Mouse (Mus musculus): ENCODE measurements around the gene Eif4g3.

Gene Eif4g3

DNA sequence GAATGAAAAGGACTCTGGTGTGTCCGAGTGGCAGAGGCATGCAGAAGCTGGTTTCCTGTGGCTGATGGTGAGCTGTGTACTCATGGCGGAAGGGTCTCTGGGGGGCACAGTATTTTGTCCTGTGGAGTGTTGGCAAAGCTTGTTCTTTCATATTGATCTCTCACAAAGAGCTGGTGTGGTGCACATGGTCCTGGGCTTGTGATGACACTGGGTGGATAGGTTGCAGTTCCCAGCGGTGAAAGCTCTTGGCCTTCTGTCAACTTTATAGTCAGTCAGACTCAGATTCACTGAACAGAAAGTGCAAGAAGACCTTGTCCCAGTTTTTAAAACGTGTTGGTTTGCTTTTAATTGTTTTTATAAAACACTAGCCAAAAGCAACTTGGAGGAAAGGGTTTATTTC is 68.3 kb downstream of the Eif4g3 start:
- DNase-seq (ENCODE audit: low read depth, low spot score) = no peak

DNA sequence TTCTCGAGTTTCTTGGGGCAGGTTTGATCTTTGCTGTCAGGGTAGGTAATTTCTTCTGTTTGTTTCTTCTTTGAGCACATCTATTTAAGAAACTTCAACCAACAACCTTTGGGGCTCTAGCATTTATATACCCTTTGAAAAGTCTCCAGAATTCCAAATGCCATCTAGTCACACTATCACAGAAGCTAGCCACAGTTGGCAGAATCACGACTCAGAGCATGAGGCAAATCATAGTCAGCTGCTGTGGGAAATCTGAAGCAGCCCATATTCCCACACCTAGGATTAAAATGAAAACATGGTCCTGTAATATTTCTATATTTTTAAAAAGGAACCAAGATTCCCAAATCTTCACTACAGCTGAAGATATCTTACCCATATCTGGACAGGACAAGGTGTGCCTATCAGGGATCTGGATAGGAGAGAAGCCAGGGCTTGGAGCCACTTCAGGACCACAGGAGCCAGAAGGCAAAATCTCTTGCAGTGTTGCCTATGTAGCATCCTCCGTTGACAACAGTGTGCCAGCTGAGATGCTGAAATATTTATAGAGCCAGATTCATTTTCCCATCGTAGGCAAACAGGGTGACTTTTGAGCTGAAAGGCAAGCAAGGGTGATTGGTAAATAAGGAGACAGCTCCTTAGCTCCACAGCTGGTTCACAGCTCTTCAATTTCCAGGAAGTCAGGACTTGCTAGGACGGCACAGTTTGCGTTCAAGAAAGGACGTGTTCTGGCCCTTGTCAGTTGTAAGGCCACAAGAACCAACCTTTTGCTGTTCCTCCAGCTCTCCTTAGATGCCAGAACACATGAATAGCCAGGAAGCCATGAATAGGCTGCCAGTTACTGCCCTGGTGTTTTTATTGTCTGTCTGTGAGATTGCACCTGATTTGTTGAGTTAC is 70.8 kb downstream of the Eif4g3 start:
- no peak for DNase-seq (ENCODE audit: low read depth, low spot score)

DNA sequence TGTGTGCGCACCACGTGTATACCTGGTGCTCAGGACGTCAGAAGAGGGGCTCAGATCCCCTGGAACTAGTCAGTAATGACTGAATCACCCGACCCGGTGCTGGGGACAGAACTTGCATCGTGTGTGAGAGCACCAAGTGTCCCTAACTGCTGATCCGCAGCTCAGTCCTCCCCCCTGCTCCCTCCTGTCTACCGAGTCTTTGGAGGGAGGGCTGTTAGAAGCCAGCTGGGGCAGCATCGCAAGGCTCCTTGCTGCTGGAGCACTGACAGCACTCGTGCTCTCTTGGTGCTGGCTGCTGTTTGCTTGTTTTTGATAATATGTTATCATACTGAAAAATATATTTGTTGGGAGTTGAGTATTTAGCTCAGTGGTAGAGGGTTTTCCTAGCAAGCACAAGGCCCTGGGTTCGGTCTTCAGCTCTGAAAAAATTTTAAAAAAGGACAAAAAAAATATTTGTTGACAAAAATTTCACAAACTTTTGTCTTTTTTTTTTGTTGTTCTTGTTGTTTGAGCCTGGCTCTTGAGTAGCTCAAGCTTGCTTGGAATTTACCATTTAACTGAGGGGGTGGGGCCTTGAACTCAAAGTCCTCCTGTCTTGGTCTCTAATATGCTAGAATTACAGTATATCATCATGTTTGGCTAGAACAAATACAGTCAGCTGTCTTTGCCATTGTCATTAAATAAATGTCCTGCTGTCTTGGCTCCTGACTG is 72.2 kb downstream of the Eif4g3 start:
- DNase-seq (ENCODE audit: low read depth, low spot score) = no peak

DNA sequence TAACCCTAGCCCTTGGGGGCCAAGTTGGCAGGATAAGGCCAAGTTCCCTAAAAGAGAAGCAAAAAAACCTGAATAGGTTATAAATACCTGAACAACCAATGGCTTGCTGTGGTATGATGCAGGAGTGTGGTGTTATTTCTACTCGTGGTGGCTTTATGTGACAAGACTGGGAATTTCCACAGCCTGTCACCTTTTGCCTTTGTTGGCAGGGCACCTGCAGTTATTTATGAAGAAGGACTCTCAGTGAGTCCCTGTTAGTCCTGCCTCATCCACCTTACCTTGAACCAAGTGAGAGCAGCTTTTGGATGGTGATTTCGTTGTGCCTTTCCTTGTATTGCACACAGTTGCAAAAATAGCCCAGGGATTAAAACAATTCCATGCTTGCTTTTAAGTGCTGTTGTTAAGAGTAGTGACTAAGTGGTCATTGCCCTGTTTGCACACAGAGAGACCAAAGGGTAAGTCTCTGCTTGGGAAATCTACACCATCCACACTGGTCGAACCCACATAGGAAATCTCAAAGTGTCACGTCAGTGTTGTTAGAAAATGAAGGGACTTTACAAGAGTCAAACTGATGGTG is 72.9 kb downstream of the Eif4g3 start:
- DNase-seq (ENCODE audit: low read depth, low spot score) = no peak

DNA sequence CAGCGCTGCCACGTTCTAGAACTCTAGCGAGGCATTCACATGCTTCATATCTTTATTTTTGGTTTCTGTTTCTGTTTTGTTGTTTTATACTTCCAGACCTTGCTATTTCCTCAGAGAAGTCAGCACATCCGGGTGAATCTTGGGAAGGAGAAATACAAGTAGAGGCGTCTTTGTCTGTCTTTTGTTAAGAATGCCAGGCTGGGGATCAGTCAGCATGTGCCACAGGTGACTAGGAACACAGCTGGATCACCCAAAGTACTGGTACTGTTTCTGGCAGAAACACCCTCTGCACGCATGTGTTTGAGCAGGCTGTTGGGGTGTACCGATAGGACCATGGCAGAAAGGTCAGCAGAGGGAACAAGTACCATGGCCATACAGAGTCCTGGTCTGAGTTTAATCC is 73.6 kb downstream of the Eif4g3 start:
- no peak for DNase-seq (ENCODE audit: low read depth, low spot score)

DNA sequence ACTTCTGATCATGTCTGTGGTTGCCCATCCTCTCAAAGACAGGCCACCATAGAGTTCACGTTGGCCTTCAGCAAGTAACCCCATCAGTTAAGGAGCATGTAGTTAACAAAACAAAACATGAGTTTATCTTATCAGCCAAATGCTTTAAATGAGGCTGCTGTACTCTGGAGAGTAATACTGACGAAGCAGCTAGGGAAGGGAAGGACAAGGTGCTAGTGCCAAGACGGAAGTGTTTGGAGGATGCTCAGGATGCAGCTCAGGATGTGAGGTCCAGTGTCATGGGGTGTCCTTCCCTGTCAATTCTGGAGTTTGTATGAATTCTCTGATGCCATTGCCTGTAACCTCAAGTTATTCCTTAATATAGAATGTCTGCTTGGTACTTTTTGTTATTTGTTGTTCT is 75.0 kb downstream of the Eif4g3 start:
- DNase-seq (ENCODE audit: low read depth, low spot score) = no peak

DNA sequence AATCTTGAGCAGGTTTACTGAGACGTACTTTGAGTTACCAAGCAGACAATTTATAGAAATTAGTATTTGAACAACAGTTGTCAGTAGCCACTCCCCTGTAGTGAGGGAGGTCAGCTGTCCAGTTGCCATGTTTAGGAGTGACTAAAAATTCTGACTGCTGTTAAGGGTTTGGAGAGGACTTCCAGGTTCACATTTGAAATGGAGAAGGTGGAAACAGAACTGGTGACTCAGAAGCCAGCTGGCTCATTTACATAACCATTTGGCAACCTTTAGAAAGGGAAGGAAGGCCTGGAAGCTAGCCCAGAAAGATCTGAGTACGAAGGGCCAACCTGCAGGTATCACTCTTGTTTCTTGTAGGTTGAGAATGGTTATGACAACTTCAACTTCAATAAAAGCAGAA is 75.8 kb downstream of the Eif4g3 start:
- no peak for DNase-seq (ENCODE audit: low read depth, low spot score)

DNA sequence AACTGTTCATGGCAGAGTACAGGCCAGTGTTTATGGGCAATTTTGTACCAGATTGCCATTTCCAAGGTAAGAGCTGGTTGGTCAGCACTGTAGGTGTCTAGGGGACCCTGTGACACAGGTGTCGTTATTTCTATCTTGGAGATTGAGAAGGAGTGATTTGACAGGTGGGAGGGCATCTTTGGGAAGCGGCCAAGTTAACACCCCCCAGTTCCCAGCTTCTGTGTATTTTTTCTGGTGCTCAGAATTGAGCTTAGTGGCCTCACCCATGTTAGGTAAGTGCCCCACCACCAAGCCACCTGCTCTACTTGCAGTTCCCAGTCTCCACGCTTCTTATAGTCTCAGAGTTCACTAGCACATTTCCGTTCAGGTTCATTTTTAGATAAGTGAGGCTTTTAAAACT is 76.5 kb downstream of the Eif4g3 start:
- DNase-seq (ENCODE audit: low read depth, low spot score) = no peak

DNA sequence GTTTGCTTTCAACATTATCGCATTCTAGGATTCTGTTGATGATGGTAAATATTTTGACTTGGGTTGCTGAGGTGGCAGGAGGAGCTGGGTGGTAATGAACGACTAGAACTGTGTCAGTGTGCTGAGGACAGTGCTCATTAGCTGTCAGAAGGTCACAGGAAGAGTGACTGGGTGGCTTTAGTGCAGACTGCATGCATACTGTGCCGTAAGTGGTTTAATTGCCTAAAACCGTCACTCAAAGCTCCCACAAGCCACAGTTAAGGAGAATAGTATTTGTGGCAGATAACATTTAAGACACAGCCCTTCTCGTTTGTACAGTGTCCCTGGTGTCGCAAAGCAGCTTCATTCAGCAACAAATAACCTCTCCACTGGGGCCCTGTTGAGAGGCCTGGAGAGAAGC is 78.7 kb downstream of the Eif4g3 start:
- DNase-seq (ENCODE audit: low read depth, low spot score) = no peak

DNA sequence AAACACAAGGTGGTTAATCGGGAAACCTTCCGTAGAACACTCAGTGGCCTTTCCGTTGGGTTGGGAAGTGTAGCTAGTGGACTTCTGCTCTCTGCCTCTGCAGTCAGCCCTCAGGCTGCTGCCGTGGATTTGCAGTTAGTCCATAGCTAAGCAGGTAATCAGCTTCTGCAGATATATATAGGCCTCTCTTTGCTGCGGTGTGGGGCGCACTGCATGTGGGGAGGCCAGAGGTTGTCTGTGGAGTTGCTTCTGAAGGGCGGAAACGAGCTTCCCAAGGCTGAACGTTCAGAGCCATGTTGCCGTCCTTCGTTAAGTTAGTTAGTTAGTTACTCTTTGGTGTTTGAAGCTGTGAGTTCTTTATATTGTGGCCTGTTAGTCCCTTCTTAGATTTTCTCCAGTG is 80.3 kb downstream of the Eif4g3 start:
- no peak for DNase-seq (ENCODE audit: low read depth, low spot score)

DNA sequence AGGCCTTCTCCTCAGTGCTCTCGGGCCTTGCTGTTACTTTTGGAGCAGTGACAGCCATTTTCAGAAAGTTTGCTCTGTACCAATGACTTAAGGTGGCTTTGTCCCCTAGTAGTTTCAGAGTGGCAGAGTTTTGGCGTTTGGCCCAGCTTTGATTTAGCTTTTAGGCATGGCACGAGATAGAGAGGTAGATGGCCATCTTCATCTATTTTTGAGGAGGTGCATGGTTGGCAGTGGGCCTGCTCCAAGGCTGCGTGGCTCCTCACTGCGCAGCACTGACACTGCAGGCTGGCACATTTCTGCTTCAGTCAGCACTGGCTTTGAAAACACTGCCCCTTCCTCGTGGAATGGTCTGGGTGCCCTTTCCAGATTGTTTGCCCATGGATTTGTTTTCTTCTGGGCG is 80.7 kb downstream of the Eif4g3 start:
- DNase-seq (ENCODE audit: low read depth, low spot score) = no peak

DNA sequence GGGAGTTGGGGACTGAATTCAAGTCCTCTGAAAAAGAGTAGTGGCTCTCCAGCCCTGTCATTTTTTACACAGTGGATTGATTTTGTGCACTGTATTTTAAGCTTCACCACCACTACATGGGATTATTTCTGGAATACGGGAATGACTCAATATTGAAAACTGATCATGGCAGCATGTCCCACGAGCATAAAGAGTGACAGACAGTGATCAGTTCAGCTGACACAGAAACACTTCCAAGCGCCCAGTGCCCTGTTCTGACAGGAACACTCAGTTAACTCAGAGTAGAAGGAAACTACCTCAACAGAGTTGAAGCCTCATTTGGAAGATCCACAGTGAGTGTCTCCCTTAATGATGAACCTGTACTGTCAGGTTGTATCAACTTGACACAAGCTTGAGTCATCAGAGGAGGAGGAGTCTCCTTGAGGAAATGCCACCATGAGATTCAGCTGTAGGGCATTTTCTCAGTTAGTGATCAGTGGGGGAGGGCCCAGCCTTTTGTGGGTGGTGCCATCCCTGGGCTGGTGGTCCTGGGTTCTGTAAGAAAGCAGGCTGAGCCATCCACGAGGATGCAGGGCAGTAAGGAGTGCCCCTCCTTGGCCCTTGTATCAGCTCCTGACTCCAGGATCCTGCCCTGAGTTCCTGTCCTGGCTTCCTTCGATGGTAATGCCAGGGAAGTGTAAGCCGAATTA is 82.2 kb downstream of the Eif4g3 start:
- DNase-seq (ENCODE audit: low read depth, low spot score) = no peak

DNA sequence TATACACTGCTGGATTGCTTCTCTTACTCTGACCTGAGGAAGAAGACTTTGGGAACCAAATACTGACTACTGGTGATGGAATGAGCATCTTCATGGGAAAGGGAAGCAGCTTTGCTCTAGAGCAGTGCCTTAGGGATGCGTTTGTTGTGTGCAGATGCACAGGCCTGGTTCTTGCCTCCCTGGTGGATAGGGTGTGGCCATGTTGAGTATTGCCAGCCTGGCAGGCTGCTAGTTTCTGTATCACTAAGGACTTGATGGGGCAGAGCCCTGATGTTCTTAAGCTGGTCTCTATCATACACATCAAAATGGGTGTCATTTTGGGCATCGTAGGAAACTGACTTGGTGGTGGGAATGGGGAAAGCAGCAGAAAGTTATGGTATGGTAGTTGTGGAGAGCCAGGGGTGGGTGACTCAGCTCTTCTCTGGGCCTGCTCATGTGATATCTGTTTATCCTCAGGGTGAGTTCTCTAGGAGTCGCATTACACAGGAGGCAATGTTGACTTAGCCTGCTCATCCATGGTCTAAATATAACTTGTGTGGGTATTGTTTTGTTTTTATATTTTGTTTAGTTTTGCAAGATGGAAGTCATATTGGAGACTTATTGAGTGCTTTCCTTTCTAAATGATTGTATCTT is 85.0 kb downstream of the Eif4g3 start:
- no peak for DNase-seq (ENCODE audit: low read depth, low spot score)

DNA sequence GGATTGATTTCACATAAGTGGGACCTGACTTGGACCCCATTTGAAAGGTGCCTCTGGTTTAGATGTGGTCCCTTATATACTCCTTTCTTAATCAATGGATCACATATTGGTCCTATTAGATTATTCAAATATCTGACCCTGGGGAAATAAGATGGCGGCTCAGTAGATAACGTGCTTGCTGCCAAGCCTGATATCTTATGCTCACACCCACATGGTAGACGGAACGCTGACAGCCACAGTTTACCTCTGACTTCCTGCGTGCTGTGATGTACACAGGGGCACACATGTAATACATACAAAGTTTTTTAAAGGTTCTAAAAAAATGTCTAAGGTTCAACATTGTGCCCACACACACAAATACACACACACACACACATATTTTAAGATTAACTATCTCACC is 86.4 kb downstream of the Eif4g3 start:
- no peak for DNase-seq (ENCODE audit: low read depth, low spot score)

DNA sequence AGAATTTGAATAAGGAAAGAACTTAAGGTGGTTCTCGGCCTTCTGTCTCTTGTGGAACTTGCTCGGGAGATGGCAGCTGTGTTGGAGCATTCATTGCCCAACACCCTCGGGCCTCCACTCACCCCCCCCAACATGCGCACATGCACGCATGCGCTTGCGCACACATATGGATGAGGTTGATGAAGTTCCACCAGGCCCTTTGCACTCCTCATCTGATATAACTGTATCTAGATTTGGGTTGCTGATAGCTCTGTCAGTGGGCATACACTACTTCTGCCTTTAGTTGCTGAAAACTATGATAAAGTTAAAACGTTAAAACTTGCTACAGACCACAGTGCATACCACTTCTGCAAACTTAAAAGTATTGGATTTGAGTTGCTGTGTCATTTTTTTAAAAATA is 89.6 kb downstream of the Eif4g3 start:
- DNase-seq (ENCODE audit: low read depth, low spot score) = no peak

DNA sequence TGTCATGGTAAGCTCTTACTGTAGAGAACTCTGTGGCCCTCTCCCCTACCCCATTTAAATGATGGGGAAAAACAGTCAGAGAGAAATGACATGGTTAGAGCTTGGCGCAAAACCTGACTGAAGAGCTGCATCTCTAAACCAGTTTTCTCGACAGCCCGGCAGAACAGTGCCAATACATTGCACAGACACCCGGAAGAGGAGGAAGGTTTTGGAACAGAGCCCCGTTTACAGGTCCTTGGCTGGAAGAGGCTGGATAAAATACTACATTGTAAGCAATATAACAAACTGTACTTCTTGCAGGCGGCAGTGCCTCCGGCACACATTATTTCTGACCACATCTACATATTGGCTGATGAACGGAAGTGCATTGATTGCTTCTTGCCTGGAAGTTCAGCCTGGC is 91.3 kb downstream of the Eif4g3 start:
- DNase-seq (ENCODE audit: low read depth, low spot score) = no peak

DNA sequence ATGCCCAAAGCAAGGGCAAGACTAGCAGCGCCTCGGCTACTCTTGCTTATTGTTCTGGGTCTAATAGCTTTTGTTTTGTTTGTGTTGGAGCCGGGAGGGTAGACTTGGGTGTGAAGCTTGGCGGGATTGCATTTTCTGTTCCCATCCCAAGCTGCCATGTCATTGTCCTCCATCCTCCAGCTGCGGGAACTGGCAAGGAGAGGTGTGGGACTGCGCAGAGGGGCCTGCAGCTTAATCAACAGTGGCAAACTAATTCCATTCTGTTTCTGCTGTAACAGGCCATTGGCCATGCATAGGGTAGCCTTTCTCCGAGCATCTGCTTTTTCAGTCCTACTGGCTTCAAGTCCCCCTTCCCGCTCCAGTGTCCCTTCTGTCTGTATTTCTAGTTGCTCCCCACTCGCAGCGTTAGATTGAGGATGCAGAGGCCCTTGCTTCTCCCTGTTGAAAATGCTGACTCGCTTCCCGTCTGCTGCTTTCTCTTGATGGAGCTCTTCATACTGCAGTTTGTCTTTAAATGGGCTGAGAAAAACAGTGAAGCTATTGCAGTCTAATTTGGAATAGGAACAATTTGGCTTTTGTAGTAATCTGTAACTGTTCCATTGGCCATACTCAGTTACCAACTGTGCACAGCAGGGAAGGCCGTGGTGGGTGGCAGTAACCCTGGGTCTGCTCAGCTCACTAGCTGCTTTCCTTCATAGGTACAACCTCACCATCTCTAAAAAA is 92.2 kb downstream of the Eif4g3 start:
- no peak for DNase-seq (ENCODE audit: low read depth, low spot score)

DNA sequence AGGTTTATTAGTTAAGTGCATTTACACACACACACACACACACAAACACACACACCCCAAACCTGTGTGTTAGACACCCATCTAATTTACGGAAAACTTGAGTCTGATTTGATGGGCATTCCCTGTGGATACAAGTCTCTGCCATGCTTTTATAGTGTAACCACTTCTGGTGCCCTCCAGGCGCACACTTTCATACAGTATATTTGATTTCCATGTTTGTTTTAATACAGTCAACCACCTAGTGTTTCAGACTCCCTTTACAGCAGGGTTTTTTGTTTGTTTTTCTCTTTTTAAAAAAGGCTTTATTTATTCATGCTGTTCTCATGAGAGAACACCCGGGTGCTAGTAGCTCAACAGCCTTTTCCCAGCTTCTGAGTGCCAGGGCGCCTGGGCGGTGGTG is 94.1 kb downstream of the Eif4g3 start:
- DNase-seq (ENCODE audit: low read depth, low spot score) = no peak

DNA sequence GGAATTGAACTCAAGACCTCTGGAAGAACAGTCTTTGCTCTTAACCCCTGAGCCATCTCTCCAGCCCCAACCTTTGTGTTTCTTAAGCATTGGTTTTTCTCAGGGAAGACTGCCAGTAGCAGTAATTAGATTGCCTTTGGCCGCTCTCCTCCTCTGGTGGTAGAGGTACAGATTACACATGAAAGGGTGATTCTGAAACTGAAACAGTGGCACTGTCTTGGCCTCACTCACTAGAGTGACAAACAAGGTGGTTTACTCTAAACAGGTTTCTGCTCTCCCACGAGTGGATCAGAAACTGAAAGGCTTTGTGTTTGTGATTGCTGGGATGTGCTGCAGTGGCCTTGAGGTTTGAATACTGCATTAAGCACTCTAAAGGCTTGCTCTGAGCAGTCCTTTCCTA is 96.7 kb downstream of the Eif4g3 start:
- no peak for DNase-seq (ENCODE audit: low read depth, low spot score)

DNA sequence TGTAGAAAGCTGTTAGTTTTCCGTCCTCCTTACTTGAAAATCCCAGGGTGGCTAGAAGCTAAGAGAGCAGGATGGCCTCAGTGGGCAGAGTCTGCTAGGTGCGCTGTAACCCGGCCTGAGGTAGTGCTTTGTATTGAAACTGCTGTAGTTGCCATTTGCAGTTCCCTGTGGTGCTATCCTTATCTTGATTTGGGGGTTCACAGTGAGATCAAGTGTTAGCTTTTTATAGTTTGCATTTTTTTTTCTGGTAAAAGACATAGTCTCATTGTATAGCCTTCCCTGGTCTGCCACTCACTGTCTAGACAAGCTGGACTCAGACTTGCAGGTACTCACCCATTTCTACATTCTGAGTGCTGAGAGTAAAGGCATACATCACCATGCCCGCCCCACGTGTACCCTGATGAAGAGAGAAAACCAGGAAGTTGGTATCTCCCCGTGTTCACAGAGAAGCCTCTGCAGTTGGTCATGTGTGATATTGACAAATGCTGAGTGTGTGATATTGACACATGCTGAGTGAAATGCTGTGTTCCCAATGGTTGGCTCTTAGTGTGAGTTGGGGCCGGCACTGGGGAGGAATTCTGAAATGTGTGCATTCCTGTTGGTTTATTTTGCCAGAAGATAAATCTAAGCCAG is 98.9 kb downstream of the Eif4g3 start:
- DNase-seq (ENCODE audit: low read depth, low spot score) = no peak

DNA sequence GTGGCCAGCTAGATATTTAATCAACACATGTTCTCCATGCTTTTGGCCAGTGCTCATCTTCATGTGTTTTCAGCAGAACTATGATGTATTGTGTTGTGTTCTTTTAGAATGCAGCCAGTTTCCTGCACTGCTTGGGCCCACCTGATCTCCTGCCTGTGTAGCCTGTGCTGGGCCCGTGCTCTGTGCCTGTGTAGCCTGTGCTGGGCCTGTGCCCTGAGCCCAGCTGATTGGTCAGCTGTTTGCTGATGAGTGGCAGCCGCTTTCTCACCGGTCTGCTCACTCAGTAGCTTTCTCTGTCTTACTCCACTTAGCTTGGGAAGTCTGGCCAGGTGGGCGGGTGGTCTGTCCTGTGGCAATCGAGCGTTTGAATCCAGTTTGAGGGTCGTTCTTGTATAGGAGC is 107.6 kb downstream of the Eif4g3 start:
- DNase-seq (ENCODE audit: low read depth, low spot score) = no peak
